Mouse (Mus musculus) erythroblast, embryonic 14.5 days (primary cell): Measurements from ENCODE around the gene Rab29.

Experiments
- GATA1 ChIP-seq: IDR thresholded peaks from 2 replicates; pipeline ENCODE4 v1.6.1; 2012; ENCODE audit warnings: low read length, inconsistent platforms, mixed read lengths
- TAL1 ChIP-seq: IDR thresholded peaks from 3 replicates; pipeline ENCODE4 v1.6.1; 2012; ENCODE audit warnings: low read length, inconsistent platforms, mixed read lengths

GRCm38 (mm10) chr1:131820887-131821328, 46.1 kb upstream of the Rab29 start:
- TF ChIP-seq GATA1 (no peak), TAL1 (no peak)
